Mouse (Mus musculus) olfactory bulb, adult 2 months (tissue): ENCODE data around the gene Methig1.

Source experiments
- CTCF ChIP-seq: fragments of 200-500 bp; IDR thresholded peaks from 2 replicates; pipeline ENCODE4 v1.5.1; 2012; ENCODE audit warnings: low read depth, mild to moderate bottlenecking, low read length, moderate library complexity; ENCODE audit not compliant: insufficient read depth
- POLR2A ChIP-seq: fragments of 200-500 bp; IDR thresholded peaks from 2 replicates; pipeline ENCODE4 v1.6.1; 2012; ENCODE audit warnings: mild to moderate bottlenecking, low read depth, low read length, moderate library complexity; ENCODE audit not compliant: insufficient read depth

- TF ChIP-seq CTCF (no peak), POLR2A (no peak)
Measured at GRCm38 (mm10) chr15:100428296-100428905, 75.5 kb downstream of the Methig1 start.
